Mouse (Mus musculus) kidney, embryonic 16.5 days (tissue): ENCODE measurements around the gene Igfals. TPM values are rescaled to one million over a fixed set of nuclear protein-coding genes. Genes with fewer than 3 reads are reported as not detected.

Source experiments
- ATAC-seq: fragments of 200-750 bp; cut with Nextera tagmentation; 2 replicates; pipeline ENCODE4 v1.8.0; 2017; ENCODE audit warnings: moderate TSS enrichment; ENCODE audit not compliant: low FRiP score, low TSS enrichment
- H3K27ac ChIP-seq: fragments of 300-500 bp; sonication (generic); 2 replicates; pipeline ENCODE4 v1.5.1; 2014; ENCODE audit warnings: low read length
- H3K27me3 ChIP-seq: fragments of 300-500 bp; sonication (generic); 2 replicates; pipeline ENCODE4 v1.6.1; 2014; ENCODE audit warnings: low read length, control low read depth, mixed read lengths; ENCODE audit not compliant: insufficient read depth
- H3K36me3 ChIP-seq: fragments of 300-500 bp; sonication (generic); 2 replicates; pipeline ENCODE4 v1.6.1; 2014; ENCODE audit warnings: low read length, control low read depth, mixed read lengths; ENCODE audit not compliant: insufficient read depth
- H3K4me1 ChIP-seq: fragments of 300-500 bp; sonication (generic); 2 replicates; pipeline ENCODE4 v1.6.1; 2014; ENCODE audit warnings: low read length, control low read depth, mixed read lengths; ENCODE audit not compliant: insufficient read depth
- H3K4me2 ChIP-seq: fragments of 300-500 bp; sonication (generic); replicated peaks from 2 replicates; pipeline ENCODE4 v1.6.1; 2014; ENCODE audit warnings: low read depth, low read length
- H3K4me3 ChIP-seq: fragments of 300-500 bp; sonication (generic); 2 replicates; pipeline ENCODE4 v1.5.1; 2014; ENCODE audit warnings: mild to moderate bottlenecking, low read length
- H3K9ac ChIP-seq: fragments of 300-500 bp; sonication (generic); replicated peaks from 2 replicates; pipeline ENCODE4 v1.6.1; 2014; ENCODE audit warnings: low read length
- H3K9me3 ChIP-seq: fragments of 300-500 bp; sonication (generic); 2 replicates; pipeline ENCODE4 v1.6.1; 2016; ENCODE audit warnings: low read length, control low read depth
- WGBS: fragments of 180-500 bp; shearing (Covaris S2); extraction: QIAGEN DNeasy Blood & Tissue Kit; methylation state at CpG from one replicate; pipeline ENCODE4 v1.1.7; 2014; 5-methylcytosine and 5-hydroxymethylcytosine counted together
- polyA plus RNA-seq: library from polyadenylated mRNA; unstranded; fragments of >200 nt; fragmentation: Nextera tagmentation; extraction: Ambion mirVana; gene quantifications from 2 replicates; pipeline ENCODE4 v1.2.1, GENCODE M21; 2015

The Igfals gene
- polyA plus RNA-seq, 1 experiment from 2014 or later: 3.1 TPM

GRCm38 (mm10) chr17:24891321-24891720, 25.5 kb downstream of the Igfals start:
- Histone ChIP-seq H3K27me3 (no peaks in the 10 kb centered on the region), H3K27ac (no peak overlapping the region), H3K36me3 (peaks cover 35% of the 10 kb centered on the region), H3K4me2 (no peak overlapping the region), H3K9ac (no peak overlapping the region), H3K9me3 (no peaks in the 10 kb centered on the region), H3K4me3 (no peak overlapping the region), H3K4me1 (peaks cover 27% of the 10 kb centered on the region)
- 89% methylated on average over 13 of the region's 13 CpGs for WGBS
- ATAC-seq: no peak

GRCm38 (mm10) chr17:24892785-24893184, 27.0 kb downstream of the Igfals start:
- H3K27ac ChIP-seq: no peak overlapping the region
- no peak overlapping the region for H3K4me2 ChIP-seq
- no peak overlapping the region for H3K9ac ChIP-seq
- peaks cover 30% of the 10 kb centered on the region for H3K4me1 ChIP-seq
- H3K9me3 ChIP-seq: no peaks in the 10 kb centered on the region
- H3K27me3 ChIP-seq: no peaks in the 10 kb centered on the region
- H3K4me3 ChIP-seq: no peak overlapping the region
- peaks cover 37% of the 10 kb centered on the region for H3K36me3 ChIP-seq
- ATAC-seq: no peak
- 94% methylated on average over 12 of the region's 12 CpGs for WGBS

DNA sequence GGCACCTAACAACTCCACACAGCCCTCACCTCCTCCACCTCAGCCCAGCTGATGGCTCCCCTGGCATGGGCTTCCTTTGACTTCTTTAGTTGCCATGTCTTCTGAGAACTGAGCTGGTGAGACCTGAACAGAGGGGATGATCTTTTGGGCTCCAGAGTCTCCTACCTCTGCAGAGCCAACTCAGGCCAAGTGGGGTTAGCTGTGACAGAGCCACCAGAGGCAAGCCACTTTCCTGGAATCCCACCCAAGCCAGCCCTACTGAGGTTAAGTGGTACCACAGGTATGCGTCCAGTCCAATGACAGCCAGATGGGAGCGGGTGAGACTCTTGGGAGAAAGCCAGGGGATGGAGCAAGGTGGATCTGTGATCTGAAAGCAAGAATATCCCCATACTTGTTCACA, 27.5 kb downstream of the Igfals start:
- no peak for ATAC-seq
- H3K9ac ChIP-seq: no peak overlapping the region
- peaks cover 42% of the 10 kb centered on the region for H3K36me3 ChIP-seq
- no peak overlapping the region for H3K4me3 ChIP-seq
- 97% methylated on average over 2 of the region's 2 CpGs for WGBS
- H3K9me3 ChIP-seq: no peaks in the 10 kb centered on the region
- H3K27me3 ChIP-seq: no peaks in the 10 kb centered on the region
- H3K27ac ChIP-seq: no peak overlapping the region
- peaks cover 30% of the 10 kb centered on the region for H3K4me1 ChIP-seq
- H3K4me2 ChIP-seq: no peak overlapping the region

DNA sequence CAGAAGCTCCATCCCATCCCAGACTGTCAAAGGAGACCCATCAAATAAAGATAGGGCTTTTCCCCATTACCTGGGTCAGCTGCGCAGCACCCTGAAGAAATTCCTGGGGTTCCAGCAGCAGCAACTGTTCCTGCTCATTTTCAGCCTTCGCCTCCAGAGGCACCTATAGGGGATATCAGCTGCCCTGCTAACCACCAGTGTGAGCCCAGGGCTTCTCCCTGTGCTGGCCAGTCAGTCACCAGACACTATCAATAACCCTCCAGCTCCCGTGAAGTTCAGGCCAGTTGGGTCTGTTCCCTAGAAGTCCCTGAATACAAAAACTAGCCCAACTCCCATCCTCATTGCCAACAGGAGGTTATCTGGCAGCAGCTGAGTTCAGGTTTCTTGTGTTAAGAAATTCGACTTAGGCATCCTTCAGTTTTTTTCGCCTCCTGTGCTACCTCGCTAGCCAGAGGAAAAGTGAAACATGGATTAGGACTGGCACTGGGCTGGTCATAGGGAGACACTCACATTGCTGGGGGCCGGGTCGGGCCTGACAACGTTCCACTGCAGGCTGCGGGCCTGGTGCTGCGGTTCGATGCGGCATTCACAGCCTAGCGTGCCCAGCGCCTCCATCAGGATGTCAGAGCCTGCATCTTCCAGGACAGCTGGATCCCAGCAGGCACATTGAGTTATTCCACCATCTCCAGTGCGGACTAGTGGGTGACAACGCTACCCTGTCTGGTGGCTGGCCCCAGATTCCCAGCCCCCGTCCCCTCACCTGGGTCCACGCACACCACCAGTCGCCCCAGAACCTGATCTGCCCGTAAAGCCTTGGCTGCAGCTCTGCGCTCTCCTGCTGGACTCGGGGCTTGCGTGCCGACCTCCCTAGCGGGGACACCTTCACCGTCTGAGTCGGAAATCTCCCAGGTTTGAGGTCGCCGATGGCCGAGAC, 28.5 kb downstream of the Igfals start:
- 9% methylated on average over 31 of the region's 31 CpGs for WGBS
- Histone ChIP-seq H3K36me3 (peaks cover 53% of the 10 kb centered on the region), H3K4me2 (peak overlapping the region; percentile 99), H3K4me1 (peaks cover 30% of the 10 kb centered on the region), H3K9ac (peak overlapping the region; percentile 91), H3K27me3 (no peaks in the 10 kb centered on the region), H3K27ac (peak overlapping the region; percentile 65), H3K4me3 (peak overlapping the region; percentile 80), H3K9me3 (no peaks in the 10 kb centered on the region)
- ATAC-seq: 0 out of 2 replicates have a peak, but pooled peaks have one; percentile 9

- Histone ChIP-seq H3K4me1 (peaks cover 30% of the 10 kb centered on the region), H3K27ac (peak within 1 kb of the TSS; percentile 78), H3K27me3 (no peaks in the 10 kb centered on the region), H3K9ac (peak within 1 kb of the TSS; percentile 91), H3K9me3 (no peaks in the 10 kb centered on the region), H3K4me2 (peak within 1 kb of the TSS; percentile 99), H3K4me3 (peak within 1 kb of the TSS; percentile 80), H3K36me3 (peaks cover 60% of the 10 kb centered on the region)
- ATAC-seq: peak; percentile 33; the same call in 1 of the 2 replicates
- under 1% methylated on average over 62 of the region's 62 CpGs for WGBS
Measured at GRCm38 (mm10) chr17:24894995-24895547, 29.3 kb downstream of the Igfals start, which contains the start of the genes Eme2 and Mrps34. Gene Eme2, minus strand, starts transcription at chr17:24895087. Gene Mrps34, plus strand, starts transcription at chr17:24895116.

DNA sequence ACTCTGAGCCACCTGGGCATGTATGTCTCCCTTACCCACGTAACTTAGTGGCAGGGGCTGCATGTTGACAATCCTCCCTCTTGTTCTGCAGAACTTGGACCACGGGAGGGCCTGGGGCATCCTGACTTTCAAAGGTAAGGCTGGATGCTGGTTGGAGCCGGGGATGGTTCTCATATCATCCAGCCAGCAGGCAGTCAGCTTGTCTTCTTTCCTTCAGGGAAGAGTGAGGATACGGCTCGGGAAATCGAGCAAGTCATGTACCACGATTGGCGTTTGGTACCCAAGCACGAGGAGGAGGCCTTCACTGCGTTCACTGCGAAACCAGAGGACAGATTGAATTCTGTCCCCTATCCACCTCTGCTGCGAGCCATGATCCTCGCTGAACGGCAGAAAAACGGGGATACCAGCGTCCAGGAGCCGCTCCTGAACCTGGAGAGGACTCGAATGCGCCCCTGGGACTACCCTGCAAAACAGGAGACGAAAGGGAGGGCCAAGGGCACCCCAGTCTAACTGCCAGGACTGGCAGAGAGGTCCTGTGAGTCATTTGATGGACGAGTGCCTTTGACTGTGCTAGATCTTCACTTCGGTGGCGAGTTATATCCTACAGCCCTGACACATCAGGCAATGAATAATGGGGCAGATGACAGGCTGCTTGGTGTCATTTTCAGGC, 29.9 kb downstream of the Igfals start:
- peaks cover 61% of the 10 kb centered on the region for H3K36me3 ChIP-seq

DNA sequence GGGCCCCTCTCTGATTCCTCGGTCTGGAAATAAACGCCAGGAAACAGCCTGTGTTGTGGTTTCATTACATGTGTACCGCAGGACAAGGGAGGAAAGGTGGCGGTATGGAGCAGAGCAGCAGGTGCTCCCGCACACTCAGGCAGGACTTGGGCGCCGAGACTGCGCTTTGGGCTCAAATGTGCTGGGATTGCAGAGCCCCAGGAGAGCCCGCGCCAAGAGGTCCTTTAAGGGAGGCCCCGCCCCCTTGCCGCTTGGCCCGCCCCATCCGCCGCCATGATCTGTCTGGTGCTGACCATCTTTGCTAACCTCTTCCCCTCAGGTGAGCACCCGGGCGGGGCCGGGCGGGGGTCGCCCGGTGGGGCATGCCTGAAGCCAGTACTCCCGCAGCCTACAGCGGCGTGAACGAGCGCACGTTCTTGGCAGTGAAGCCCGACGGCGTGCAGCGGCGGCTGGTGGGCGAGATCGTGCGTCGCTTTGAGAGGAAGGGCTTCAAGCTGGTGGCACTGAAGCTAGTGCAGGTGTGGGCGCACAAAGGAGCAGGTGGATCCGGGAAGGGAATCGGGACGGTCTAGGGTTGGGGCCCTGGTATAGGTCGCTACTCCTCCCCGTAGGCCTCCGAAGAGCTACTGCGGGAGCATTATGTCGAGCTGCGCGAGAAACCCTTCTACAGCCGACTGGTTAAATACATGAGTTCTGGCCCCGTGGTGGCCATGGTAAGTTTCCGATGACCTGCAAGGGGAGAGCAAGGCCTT, 30.6 kb downstream of the Igfals start, which contains the start of gene Nme3:
Gene Nme3, plus strand, starts transcription at position 260 of the 752 bp plus-strand sequence.
- Histone ChIP-seq H3K27ac (peak within 1 kb of the TSS; percentile 78), H3K36me3 (peaks cover 61% of the 10 kb centered on the region), H3K9ac (peak within 1 kb of the TSS; percentile 91), H3K4me1 (peaks cover 30% of the 10 kb centered on the region), H3K4me2 (peak within 1 kb of the TSS; percentile 99), H3K9me3 (no peaks in the 10 kb centered on the region), H3K27me3 (no peaks in the 10 kb centered on the region), H3K4me3 (peak within 1 kb of the TSS; percentile 80)
- peak; percentile 80 for ATAC-seq
- WGBS: under 1% methylated on average over 50 of the region's 50 CpGs

More for the DNA sequence above, 29.9 kb downstream of the Igfals start:
- H3K27ac ChIP-seq: peak overlapping the region; percentile 78
- peaks cover 30% of the 10 kb centered on the region for H3K4me1 ChIP-seq
- H3K4me3 ChIP-seq: peak overlapping the region; percentile 80
- H3K27me3 ChIP-seq: no peaks in the 10 kb centered on the region
- H3K4me2 ChIP-seq: peak overlapping the region; percentile 99
- H3K9ac ChIP-seq: peak overlapping the region; percentile 91
- no peaks in the 10 kb centered on the region for H3K9me3 ChIP-seq
- no peak for ATAC-seq
- 8% methylated on average over 23 of the region's 23 CpGs for WGBS

GRCm38 (mm10) chr17:24896993-24897269, 31.1 kb downstream of the Igfals start:
- WGBS: 31% methylated on average over 11 of the region's 11 CpGs
- Histone ChIP-seq H3K36me3 (peaks cover 63% of the 10 kb centered on the region), H3K4me1 (peaks cover 30% of the 10 kb centered on the region), H3K9me3 (no peaks in the 10 kb centered on the region), H3K9ac (peak overlapping the region; percentile 91), H3K27me3 (no peaks in the 10 kb centered on the region), H3K27ac (peak overlapping the region; percentile 78; the same call in 1 of the 2 replicates), H3K4me3 (peak overlapping the region; percentile 80), H3K4me2 (peak overlapping the region; percentile 99)
- ATAC-seq: no peak

DNA sequence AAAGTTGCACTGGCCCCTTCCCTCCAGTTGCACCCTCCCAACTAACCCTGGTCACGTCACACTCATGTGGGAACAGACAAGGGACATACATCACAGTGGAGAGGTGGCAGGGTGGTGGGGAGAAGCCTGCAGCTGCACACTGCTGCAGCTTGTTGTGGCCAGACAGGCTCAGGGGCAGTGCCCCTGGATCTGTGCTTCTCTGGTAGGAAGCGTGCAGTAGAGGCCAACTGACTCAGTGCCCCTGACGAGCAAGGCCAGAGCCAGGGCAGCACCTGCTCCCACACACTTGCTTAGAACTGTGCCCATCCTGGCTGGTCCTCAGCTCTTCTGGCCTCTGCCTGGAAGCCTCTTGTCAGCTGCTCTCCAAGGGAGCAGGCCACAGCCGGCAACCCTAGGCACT, 31.8 kb downstream of the Igfals start:
- peaks cover 63% of the 10 kb centered on the region for H3K36me3 ChIP-seq
- H3K4me3 ChIP-seq: no peak overlapping the region
- WGBS: 69% methylated on average over 4 of the region's 4 CpGs
- no peak overlapping the region; the same call in 1 of the 2 replicates for H3K9ac ChIP-seq
- peaks cover 30% of the 10 kb centered on the region for H3K4me1 ChIP-seq
- ATAC-seq: no peak
- H3K9me3 ChIP-seq: no peaks in the 10 kb centered on the region
- H3K27ac ChIP-seq: no peak overlapping the region
- no peaks in the 10 kb centered on the region for H3K27me3 ChIP-seq
- peak overlapping the region; percentile 99; the same call in 1 of the 2 replicates for H3K4me2 ChIP-seq
